Mouse (Mus musculus) kidney, embryonic 16.5 days (tissue): Measurements from ENCODE around the gene Fez2. TPM values are rescaled to one million over a fixed set of nuclear protein-coding genes. Genes with fewer than 3 reads are reported as not detected.
A peak's percentile ranks its signal among the peaks of the same experiment; 100 is the strongest.

Source experiments
- ATAC-seq: fragments of 200-750 bp; cut with Nextera tagmentation; 2 replicates; pipeline ENCODE4 v1.8.0; 2017; ENCODE audit warnings: moderate TSS enrichment; ENCODE audit not compliant: low FRiP score, low TSS enrichment
- H3K27ac ChIP-seq: fragments of 300-500 bp; sonication (generic); 2 replicates; pipeline ENCODE4 v1.5.1; 2014; ENCODE audit warnings: low read length
- H3K27me3 ChIP-seq: fragments of 300-500 bp; sonication (generic); 2 replicates; pipeline ENCODE4 v1.6.1; 2014; ENCODE audit warnings: low read length, control low read depth, mixed read lengths; ENCODE audit not compliant: insufficient read depth
- H3K36me3 ChIP-seq: fragments of 300-500 bp; sonication (generic); 2 replicates; pipeline ENCODE4 v1.6.1; 2014; ENCODE audit warnings: low read length, control low read depth, mixed read lengths; ENCODE audit not compliant: insufficient read depth
- H3K4me1 ChIP-seq: fragments of 300-500 bp; sonication (generic); 2 replicates; pipeline ENCODE4 v1.6.1; 2014; ENCODE audit warnings: low read length, control low read depth, mixed read lengths; ENCODE audit not compliant: insufficient read depth
- H3K4me2 ChIP-seq: fragments of 300-500 bp; sonication (generic); replicated peaks from 2 replicates; pipeline ENCODE4 v1.6.1; 2014; ENCODE audit warnings: low read depth, low read length
- H3K4me3 ChIP-seq: fragments of 300-500 bp; sonication (generic); 2 replicates; pipeline ENCODE4 v1.5.1; 2014; ENCODE audit warnings: mild to moderate bottlenecking, low read length
- H3K9ac ChIP-seq: fragments of 300-500 bp; sonication (generic); replicated peaks from 2 replicates; pipeline ENCODE4 v1.6.1; 2014; ENCODE audit warnings: low read length
- H3K9me3 ChIP-seq: fragments of 300-500 bp; sonication (generic); 2 replicates; pipeline ENCODE4 v1.6.1; 2016; ENCODE audit warnings: low read length, control low read depth
- WGBS: fragments of 180-500 bp; shearing (Covaris S2); extraction: QIAGEN DNeasy Blood & Tissue Kit; methylation state at CpG from one replicate; pipeline ENCODE4 v1.1.7; 2014; 5-methylcytosine and 5-hydroxymethylcytosine counted together
- polyA plus RNA-seq: library from polyadenylated mRNA; unstranded; fragments of >200 nt; fragmentation: Nextera tagmentation; extraction: Ambion mirVana; gene quantifications from 2 replicates; pipeline ENCODE4 v1.2.1, GENCODE M21; 2015

Fez2 gene
- polyA plus RNA-seq, 1 experiment from 2014 or later, result 42.8 TPM

DNA sequence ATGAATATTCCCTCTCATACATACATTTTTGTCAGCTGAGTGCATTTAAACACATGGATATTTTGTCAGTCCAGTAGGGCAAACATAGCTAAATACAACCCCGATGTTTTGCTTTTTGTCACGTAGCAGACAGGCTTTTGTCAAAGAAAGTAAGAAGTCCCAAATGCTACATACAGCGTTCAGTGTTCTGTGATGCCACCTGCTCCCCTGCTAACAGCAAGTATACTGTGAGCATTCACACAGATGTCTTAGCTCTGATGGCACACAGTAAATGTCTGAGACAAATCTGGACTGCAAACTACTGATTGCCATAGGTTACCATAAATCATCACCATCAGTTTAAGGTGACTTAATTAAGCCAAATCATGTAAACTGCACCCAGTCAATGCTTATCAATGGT is 74.3 kb downstream of the Fez2 start:
- H3K4me2 ChIP-seq, result no peak overlapping the region
- no peaks in the 10 kb centered on the region for H3K27me3 ChIP-seq
- H3K9ac ChIP-seq, result no peak overlapping the region
- H3K4me1 ChIP-seq, result no peaks in the 10 kb centered on the region
- ATAC-seq, result no peak
- H3K9me3 ChIP-seq, result no peaks in the 10 kb centered on the region
- H3K36me3 ChIP-seq, result peaks cover 13% of the 10 kb centered on the region; the same call in 1 of the 2 replicates
- H3K27ac ChIP-seq, result no peak overlapping the region
- H3K4me3 ChIP-seq, result no peak overlapping the region
- WGBS, result 91% methylated on average over 3 of the region's 3 CpGs

DNA sequence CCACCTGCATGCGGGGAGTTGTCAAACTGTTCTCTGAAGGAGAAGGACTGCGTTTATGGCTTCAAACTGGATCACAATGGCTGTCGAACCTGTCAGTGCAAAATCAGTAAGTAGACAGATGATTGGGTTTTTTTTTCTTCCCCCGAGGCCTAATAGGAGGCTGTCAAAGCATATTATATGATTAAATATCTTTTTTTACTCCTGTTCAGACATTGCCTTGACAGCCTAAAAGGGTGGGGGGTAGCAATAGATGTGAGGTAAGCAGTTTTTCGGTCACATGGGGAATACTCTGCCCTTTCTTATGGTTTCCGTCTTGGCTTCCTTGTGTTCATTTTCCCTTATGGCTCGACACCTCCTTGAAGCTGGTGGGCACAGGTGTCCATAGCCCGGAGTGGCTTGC is 82.7 kb downstream of the Fez2 start:
- Histone ChIP-seq H3K27me3 (no peaks in the 10 kb centered on the region), H3K27ac (no peak overlapping the region), H3K4me3 (no peak overlapping the region), H3K4me2 (no peak overlapping the region), H3K4me1 (peaks cover 10% of the 10 kb centered on the region; the same call in 1 of the 2 replicates), H3K9ac (no peak overlapping the region), H3K9me3 (no peaks in the 10 kb centered on the region), H3K36me3 (peaks cover 8% of the 10 kb centered on the region)
- no peak for ATAC-seq
- WGBS, result 91% methylated on average over 8 of the region's 8 CpGs

DNA sequence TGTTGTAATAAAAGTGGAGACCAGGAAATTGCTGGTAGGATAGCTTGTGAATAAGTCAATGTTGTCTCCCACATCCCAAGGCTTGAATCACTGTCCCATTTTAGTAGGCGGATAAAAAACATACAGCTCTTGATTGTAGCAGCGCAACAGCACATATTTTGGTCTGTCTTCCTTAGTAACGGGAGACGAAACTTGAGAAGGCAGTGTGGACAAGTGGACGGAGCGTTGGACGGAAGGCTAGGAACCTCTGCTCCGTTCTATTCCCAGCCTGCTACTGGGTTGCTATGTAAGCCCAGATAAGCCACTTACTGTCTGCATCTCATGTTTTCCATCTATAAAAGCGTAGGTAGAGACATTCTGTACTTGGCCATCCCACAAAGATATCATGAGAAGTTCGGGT is 84.7 kb downstream of the Fez2 start:
- Histone ChIP-seq H3K4me2 (no peak overlapping the region), H3K27ac (no peak overlapping the region), H3K27me3 (no peaks in the 10 kb centered on the region), H3K9ac (no peak overlapping the region), H3K9me3 (no peaks in the 10 kb centered on the region), H3K4me3 (no peak overlapping the region), H3K36me3 (peaks cover 8% of the 10 kb centered on the region), H3K4me1 (peaks cover 14% of the 10 kb centered on the region; the same call in 1 of the 2 replicates)
- WGBS, result 79% methylated on average over 10 of the region's 10 CpGs
- no peak for ATAC-seq

DNA sequence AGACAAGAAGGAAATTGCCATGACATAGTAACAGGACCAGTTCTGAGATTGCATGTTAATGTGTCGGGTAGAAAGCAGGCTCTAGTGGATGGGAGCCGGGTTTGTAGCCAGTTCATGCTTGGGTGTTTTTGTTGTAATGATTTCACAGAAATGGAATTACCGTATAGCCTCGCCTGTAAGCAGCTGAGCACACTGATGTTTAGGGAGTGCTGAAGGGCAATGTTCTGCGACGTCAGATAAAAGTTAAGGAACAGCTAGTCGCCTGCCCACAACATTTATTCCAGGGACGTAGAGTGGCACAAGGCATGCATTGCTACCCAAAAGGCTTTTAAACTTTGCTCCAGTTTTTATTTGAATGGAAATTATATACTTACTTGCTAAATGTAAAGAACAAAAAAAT is 86.5 kb downstream of the Fez2 start:
- H3K9me3 ChIP-seq, result no peaks in the 10 kb centered on the region
- peaks cover 23% of the 10 kb centered on the region for H3K4me1 ChIP-seq
- no peak overlapping the region for H3K9ac ChIP-seq
- H3K4me2 ChIP-seq, result no peak overlapping the region
- peak; percentile 52; the same call in 1 of the 2 replicates for ATAC-seq
- peaks cover 3% of the 10 kb centered on the region; the same call in 1 of the 2 replicates for H3K36me3 ChIP-seq
- H3K27ac ChIP-seq, result no peak overlapping the region
- no peak overlapping the region for H3K4me3 ChIP-seq
- 49% methylated on average over 8 of the region's 8 CpGs for WGBS
- H3K27me3 ChIP-seq, result no peaks in the 10 kb centered on the region

DNA sequence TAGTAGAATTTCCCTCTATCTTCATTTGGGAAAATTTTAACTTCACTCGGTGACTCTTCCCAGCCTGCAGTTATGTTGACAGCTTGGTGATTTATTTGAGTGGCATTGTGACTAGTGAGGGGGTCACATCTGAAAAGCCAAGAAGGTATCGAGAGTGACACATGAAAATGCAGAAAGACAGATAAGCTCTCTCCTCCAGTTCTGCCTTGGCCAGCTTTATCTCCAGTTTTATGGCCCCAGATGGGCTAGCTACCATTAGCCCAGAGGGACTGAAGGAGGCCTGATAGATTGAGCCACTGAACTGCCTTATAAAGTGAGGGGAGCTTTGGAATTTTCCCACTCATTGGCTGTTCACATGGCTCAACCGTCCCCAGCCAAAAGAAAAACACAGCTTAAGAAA is 89.7 kb downstream of the Fez2 start:
- no peak overlapping the region for H3K9ac ChIP-seq
- H3K27ac ChIP-seq, result peak overlapping the region; percentile 38; the same call in 1 of the 2 replicates
- 0 out of 2 replicates have a peak, but pooled peaks cover 6% of the 10 kb centered on the region for H3K36me3 ChIP-seq
- no peaks in the 10 kb centered on the region for H3K9me3 ChIP-seq
- H3K4me1 ChIP-seq, result peaks cover 26% of the 10 kb centered on the region
- no peaks in the 10 kb centered on the region for H3K27me3 ChIP-seq
- no peak overlapping the region for H3K4me3 ChIP-seq
- H3K4me2 ChIP-seq, result no peak overlapping the region
- ATAC-seq, result no peak
- 25% methylated on average over 3 of the region's 3 CpGs for WGBS

DNA sequence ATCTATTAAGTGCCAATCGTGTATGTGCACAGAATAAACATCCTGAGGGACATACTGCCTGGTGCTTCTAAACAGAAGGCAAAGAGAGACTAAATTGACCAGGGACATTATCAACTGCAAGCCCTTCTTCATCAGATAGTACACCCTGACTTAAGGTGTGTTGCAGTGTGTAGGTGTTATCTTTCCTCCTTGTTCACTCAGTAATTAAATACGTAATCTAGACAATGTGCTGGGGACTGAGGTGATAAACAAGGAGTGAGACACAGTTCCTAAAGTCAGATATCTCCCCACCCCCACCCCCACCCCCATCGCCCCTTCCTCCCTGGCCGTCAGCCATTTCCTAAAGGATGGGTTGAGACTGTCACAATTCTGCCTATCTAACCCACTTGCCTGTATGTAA is 90.8 kb downstream of the Fez2 start:
- Histone ChIP-seq H3K4me2 (no peak overlapping the region), H3K4me3 (no peak overlapping the region), H3K9me3 (no peaks in the 10 kb centered on the region), H3K27me3 (no peaks in the 10 kb centered on the region), H3K27ac (no peak overlapping the region), H3K36me3 (0 out of 2 replicates have a peak, but pooled peaks cover 6% of the 10 kb centered on the region), H3K4me1 (peaks cover 30% of the 10 kb centered on the region), H3K9ac (no peak overlapping the region)
- WGBS, result 76% methylated on average over 4 of the region's 4 CpGs
- ATAC-seq, result no peak

DNA sequence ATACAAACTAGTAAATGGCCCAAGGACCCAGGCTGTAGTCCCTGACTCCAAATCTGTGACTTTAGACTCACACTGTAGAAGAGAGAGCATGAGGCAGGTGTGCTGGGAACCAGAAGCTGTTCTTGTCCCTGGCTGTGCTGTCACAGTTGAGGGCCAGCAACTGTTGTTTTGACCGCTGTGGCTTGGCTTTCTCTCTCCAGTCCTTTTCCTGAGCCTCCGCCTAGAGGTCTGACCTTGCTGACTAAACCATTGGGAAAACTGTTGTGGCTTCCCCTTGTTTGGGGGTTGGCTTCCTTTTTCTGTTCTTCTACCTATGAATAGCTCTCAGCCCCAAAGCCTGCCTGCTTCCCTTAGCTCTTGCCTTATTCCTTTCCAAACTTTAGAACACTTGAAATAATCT is 91.6 kb downstream of the Fez2 start:
- ATAC-seq, result no peak
- no peaks in the 10 kb centered on the region for H3K27me3 ChIP-seq
- 74% methylated on average over 2 of the region's 2 CpGs for WGBS

DNA sequence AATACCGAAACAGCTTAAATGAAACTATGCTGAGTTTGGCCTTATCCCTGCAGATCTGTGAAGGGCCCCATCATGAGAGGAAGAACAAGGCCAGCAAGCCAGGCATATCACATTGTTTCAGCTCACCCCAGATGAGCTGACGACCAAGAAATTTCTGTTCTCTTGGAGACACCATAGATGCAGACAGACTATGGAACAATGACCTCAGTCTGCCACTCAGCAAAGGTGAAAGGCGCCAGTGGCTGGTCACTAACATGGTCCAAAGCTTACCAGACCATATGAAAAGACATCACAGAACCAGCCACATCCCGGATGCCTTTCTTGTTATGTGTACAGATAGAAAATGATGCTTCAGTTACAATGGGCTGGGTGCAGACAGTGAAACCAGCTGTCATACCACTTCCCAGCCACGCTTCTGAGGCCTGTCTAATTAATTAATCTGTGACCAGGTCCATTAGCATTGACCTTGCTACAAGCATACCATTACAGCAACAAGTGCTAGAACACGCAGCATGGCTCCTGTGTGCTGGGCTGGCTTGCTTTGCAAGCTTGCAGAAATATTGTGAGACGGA is 92.1 kb downstream of the Fez2 start:
- Histone ChIP-seq H3K36me3 (0 out of 2 replicates have a peak, but pooled peaks cover 6% of the 10 kb centered on the region), H3K4me2 (no peak overlapping the region), H3K27me3 (no peaks in the 10 kb centered on the region), H3K27ac (no peak overlapping the region), H3K9me3 (no peaks in the 10 kb centered on the region), H3K4me3 (no peak overlapping the region), H3K4me1 (peaks cover 28% of the 10 kb centered on the region), H3K9ac (no peak overlapping the region)
- no peak for ATAC-seq
- 84% methylated on average over 7 of the region's 7 CpGs for WGBS

More for the DNA sequence above, 91.6 kb downstream of the Fez2 start:
- peaks cover 28% of the 10 kb centered on the region for H3K4me1 ChIP-seq
- H3K9me3 ChIP-seq, result no peaks in the 10 kb centered on the region
- H3K27ac ChIP-seq, result no peak overlapping the region
- H3K4me2 ChIP-seq, result no peak overlapping the region
- H3K9ac ChIP-seq, result no peak overlapping the region
- 0 out of 2 replicates have a peak, but pooled peaks cover 6% of the 10 kb centered on the region for H3K36me3 ChIP-seq
- H3K4me3 ChIP-seq, result no peak overlapping the region

DNA sequence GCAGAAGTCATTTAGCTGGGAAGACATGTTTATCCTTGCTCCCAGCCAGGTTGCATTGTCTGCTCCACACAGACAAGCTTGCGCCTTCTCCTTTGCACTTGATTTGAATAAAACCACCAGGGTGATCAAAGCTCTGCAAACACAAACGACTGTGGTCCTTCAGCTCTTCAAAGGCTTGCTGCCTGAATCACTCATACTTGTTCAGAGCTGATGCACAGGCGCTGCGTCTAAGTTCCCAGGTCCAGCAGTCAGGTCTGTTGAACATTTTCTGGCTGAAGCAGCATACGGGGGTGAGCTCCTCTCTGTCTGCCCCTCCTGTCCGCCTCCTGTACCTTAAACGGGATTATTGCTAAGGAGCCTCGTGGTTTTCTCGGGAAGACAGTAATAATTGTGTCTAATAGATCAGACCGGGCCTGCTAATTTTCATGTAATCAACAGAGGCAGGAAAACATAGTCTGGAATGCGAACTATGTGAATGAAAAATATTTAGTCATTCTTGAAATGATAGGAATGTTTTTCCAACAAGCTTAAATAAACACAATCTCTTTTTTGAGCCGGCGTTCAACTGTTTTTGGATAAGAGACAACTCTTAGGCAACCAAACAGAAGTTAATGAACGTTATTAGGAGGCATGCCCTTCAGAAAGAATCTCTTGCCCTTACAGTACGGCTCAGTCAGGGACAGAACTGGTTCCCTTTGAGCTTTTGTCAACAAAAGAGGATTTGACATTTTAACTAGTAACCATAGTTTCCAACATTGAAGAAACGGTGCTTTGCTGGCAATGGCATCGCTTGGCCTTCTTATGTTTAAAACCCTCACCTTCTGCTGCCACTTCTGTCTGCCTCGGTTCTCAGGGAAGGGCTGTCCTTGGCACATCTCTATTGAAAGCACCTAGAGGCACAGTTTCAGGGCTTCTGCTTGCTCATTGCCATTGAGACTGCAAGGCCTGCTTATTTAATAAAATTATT is 95.3 kb downstream of the Fez2 start:
- Histone ChIP-seq H3K4me2 (no peak overlapping the region), H3K36me3 (0 out of 2 replicates have a peak, but pooled peaks cover 6% of the 10 kb centered on the region), H3K9ac (no peak overlapping the region), H3K4me3 (no peak overlapping the region), H3K27ac (peak overlapping the region; percentile 86), H3K9me3 (no peaks in the 10 kb centered on the region), H3K27me3 (no peaks in the 10 kb centered on the region), H3K4me1 (peaks cover 18% of the 10 kb centered on the region)
- no peak for ATAC-seq
- 51% methylated on average over 18 of the region's 18 CpGs for WGBS
